Mouse (Mus musculus) stomach, embryonic 14.5 days (tissue): Measurements from ENCODE around the gene 1600002K03Rik. TPM values are rescaled to one million over a fixed set of nuclear protein-coding genes. Genes with fewer than 3 reads are reported as not detected.
"Not testable (repeated sequence)": the region's sequence is repeated elsewhere in the genome, so short reads cannot be mapped to it uniquely, and the experiment has no call there.

ENCODE experiments used
- ATAC-seq: fragments of 200-750 bp; cut with Nextera tagmentation; 2 replicates; pipeline ENCODE4 v1.8.0; 2017; ENCODE audit warnings: low read depth, moderate TSS enrichment; ENCODE audit not compliant: insufficient number of reproducible peaks, insufficient read depth, low FRiP score
- H3K27ac ChIP-seq: fragments of 300-500 bp; sonication (generic); 2 replicates; pipeline ENCODE4 v1.5.1; 2014; ENCODE audit warnings: mild to moderate bottlenecking, low read length, moderate library complexity, mixed read lengths
- H3K27me3 ChIP-seq: fragments of 300-500 bp; sonication (generic); 2 replicates; pipeline ENCODE4 v1.6.1; 2014; ENCODE audit warnings: low read length, control low read depth, mixed read lengths; ENCODE audit not compliant: control insufficient read depth, insufficient read depth
- H3K36me3 ChIP-seq: fragments of 300-500 bp; sonication (generic); 2 replicates; pipeline ENCODE4 v1.6.1; 2014; ENCODE audit warnings: mild to moderate bottlenecking, control low read depth, low read length, moderate library complexity, mixed read lengths; ENCODE audit not compliant: control insufficient read depth, insufficient read depth
- H3K4me1 ChIP-seq: fragments of 300-500 bp; sonication (generic); 2 replicates; pipeline ENCODE4 v1.6.1; 2014; ENCODE audit warnings: low read length, control low read depth, mixed read lengths; ENCODE audit not compliant: control insufficient read depth, insufficient read depth
- H3K4me2 ChIP-seq: fragments of 300-500 bp; sonication (generic); replicated peaks from 2 replicates; pipeline ENCODE4 v1.6.1; 2014; ENCODE audit warnings: low read depth, low read length, control low read depth
- H3K4me3 ChIP-seq: fragments of 300-500 bp; sonication (generic); 2 replicates; pipeline ENCODE4 v1.5.1; 2014; ENCODE audit warnings: low read depth, low read length, control low read depth
- H3K9ac ChIP-seq: fragments of 300-500 bp; sonication (generic); replicated peaks from 2 replicates; pipeline ENCODE4 v1.6.1; 2014; ENCODE audit warnings: low read depth, mild to moderate bottlenecking, control low read depth, low read length, moderate library complexity, mixed read lengths
- H3K9me3 ChIP-seq: fragments of 300-500 bp; sonication (generic); 2 replicates; pipeline ENCODE4 v1.6.1; 2016; ENCODE audit warnings: low read depth, low read length, control low read depth; ENCODE audit not compliant: control insufficient read depth
- WGBS: fragments of 180-500 bp; shearing (Covaris S2); extraction: QIAGEN DNeasy Blood & Tissue Kit; methylation state at CpG from one replicate; pipeline ENCODE4 v1.1.7; 2014; 5-methylcytosine and 5-hydroxymethylcytosine counted together
- polyA plus RNA-seq: library from polyadenylated mRNA; unstranded; fragments of >200 nt; fragmentation: Nextera tagmentation; extraction: Ambion mirVana; gene quantifications from 2 replicates; pipeline ENCODE4 v1.2.1, GENCODE M21; 2014

Gene 1600002K03Rik
- polyA plus RNA-seq, 1 experiment from 2014 or later, result 13.9 TPM

GRCm38 (mm10) chr10:80220676-80221075 is 47.9 kb downstream of the 1600002K03Rik start:
- Histone ChIP-seq H3K4me2 (no peak overlapping the region), H3K27ac (no peak overlapping the region), H3K9me3 (no peaks in the 10 kb centered on the region), H3K27me3 (no peaks in the 10 kb centered on the region), H3K4me1 (0 out of 2 replicates have a peak, but pooled peaks cover 3% of the 10 kb centered on the region), H3K36me3 (no peaks in the 10 kb centered on the region), H3K4me3 (no peak overlapping the region), H3K9ac (no peak overlapping the region)
- 30% methylated on average over 8 of the region's 9 CpGs for WGBS
- ATAC-seq, result no peak

- not testable (repeated sequence) for H3K27ac ChIP-seq, ATAC-seq, H3K4me3 ChIP-seq, H3K4me2 ChIP-seq, H3K9ac ChIP-seq, H3K9me3 ChIP-seq, H3K36me3 ChIP-seq, H3K27me3 ChIP-seq
- H3K4me1 ChIP-seq, result peaks cover 16% of the 10 kb centered on the region; the same call in 1 of the 2 replicates
- WGBS, result 86% methylated on average over 2 of the region's 2 CpGs
These were observed 50.4 kb downstream of the 1600002K03Rik start for GRCm38 (mm10) chr10:80223137-80223536.

Other genes starting within 250 kb of the 1600002K03Rik start
- gene Arid3a, start 245.9 kb upstream of the 1600002K03Rik start, polyA plus RNA-seq, result 12.7 and 14.0 TPM in 2 replicates
- gene Wdr18, start 212.8 kb upstream of the 1600002K03Rik start, polyA plus RNA-seq, result 97.2 and 107 TPM in 2 replicates
- gene Grin3b, start 202.2 kb upstream of the 1600002K03Rik start, polyA plus RNA-seq, result 0.32 and 0.36 TPM in 2 replicates
- 15.6 and 16.7 TPM in 2 replicates for gene Tmem259, start 188.6 kb upstream of the 1600002K03Rik start, polyA plus RNA-seq
- 397 and 424 TPM in 2 replicates for gene Cnn2, start 184.4 kb upstream of the 1600002K03Rik start, polyA plus RNA-seq
- 3.2 and 3.6 TPM in 2 replicates for gene Abca7, start 176.4 kb upstream of the 1600002K03Rik start, polyA plus RNA-seq
- 5.1 and 5.7 TPM in 2 replicates for gene Arhgap45, start 156.3 kb upstream of the 1600002K03Rik start, polyA plus RNA-seq
- gene Polr2e, start 133.1 kb upstream of the 1600002K03Rik start, polyA plus RNA-seq, result 220 TPM in 2 replicates
- 434 and 466 TPM in 2 replicates for gene Gpx4, start 125.8 kb upstream of the 1600002K03Rik start, polyA plus RNA-seq
- gene Sbno2, start 67.4 kb upstream of the 1600002K03Rik start, polyA plus RNA-seq, result 13.2 and 15.7 TPM in 2 replicates
- 25.2 and 25.9 TPM in 2 replicates for gene Stk11, start 57.1 kb upstream of the 1600002K03Rik start, polyA plus RNA-seq
- 481 and 531 TPM in 2 replicates for gene Atp5d, start 34.3 kb upstream of the 1600002K03Rik start, polyA plus RNA-seq
- 7.5 and 10.1 TPM in 2 replicates for gene Cbarp, start 32.1 kb upstream of the 1600002K03Rik start, polyA plus RNA-seq
- gene Midn, start 24.7 kb upstream of the 1600002K03Rik start, polyA plus RNA-seq, result 29.3 and 32.1 TPM in 2 replicates
- gene Cirbp, start 7.0 kb upstream of the 1600002K03Rik start, polyA plus RNA-seq, result 92.7 and 105 TPM in 2 replicates
- 12.2 and 12.5 TPM in 2 replicates for gene Efna2, start 6.5 kb downstream of the 1600002K03Rik start, polyA plus RNA-seq
- 59.7 and 65.6 TPM in 2 replicates for gene Mum1, start 53.5 kb downstream of the 1600002K03Rik start, polyA plus RNA-seq
- 337 and 355 TPM in 2 replicates for gene Ndufs7, start 76.2 kb downstream of the 1600002K03Rik start, polyA plus RNA-seq
- 32.1 and 49.3 TPM in 2 replicates for gene Gamt, start 88.1 kb downstream of the 1600002K03Rik start, polyA plus RNA-seq
- 48.6 and 51.3 TPM in 2 replicates for gene Dazap1, start 88.5 kb downstream of the 1600002K03Rik start, polyA plus RNA-seq
- 1,120 and 1,227 TPM in 2 replicates for gene Rps15, start 119.5 kb downstream of the 1600002K03Rik start, polyA plus RNA-seq
- gene Apc2, start 123.0 kb downstream of the 1600002K03Rik start, polyA plus RNA-seq, result 8.1 and 8.7 TPM in 2 replicates
- 39.6 and 43.0 TPM in 2 replicates for gene 2310011J03Rik, start 147.6 kb downstream of the 1600002K03Rik start, polyA plus RNA-seq
- 4.5 and 5.6 TPM in 2 replicates for gene Pcsk4, start 156.6 kb downstream of the 1600002K03Rik start, polyA plus RNA-seq
- gene Reep6, start 157.0 kb downstream of the 1600002K03Rik start, polyA plus RNA-seq, result 18.0 and 18.5 TPM in 2 replicates
- gene Adamtsl5, start 175.5 kb downstream of the 1600002K03Rik start, polyA plus RNA-seq, result 13.6 and 13.8 TPM in 2 replicates
- 0.30 and 0.62 TPM in 2 replicates for gene Plk5, start 183.5 kb downstream of the 1600002K03Rik start, polyA plus RNA-seq
- 7.7 and 8.1 TPM in 2 replicates for gene Mex3d, start 214.7 kb downstream of the 1600002K03Rik start, polyA plus RNA-seq
- gene Mbd3, start 226.6 kb downstream of the 1600002K03Rik start, polyA plus RNA-seq, result 194 and 200 TPM in 2 replicates
- gene Uqcr11, start 233.9 kb downstream of the 1600002K03Rik start, polyA plus RNA-seq, result 645 and 784 TPM in 2 replicates